Mouse (Mus musculus) MEL (cell line): ENCODE measurements around the gene Epb41l4b. TPM values are rescaled to one million over a fixed set of nuclear protein-coding genes. Genes with fewer than 3 reads are reported as not detected.

Experiments used
- DNase-seq: peaks from one replicate; pipeline ENCODE4 v3.0.0; 2011; ENCODE audit warnings: low read depth, low spot score
- H3K27ac ChIP-seq: 2 replicates; pipeline ENCODE4 v1.5.1; 2012; ENCODE audit warnings: low read depth, mild to moderate bottlenecking, control low read depth, low read length, moderate library complexity; ENCODE audit not compliant: control insufficient read depth
- H3K27me3 ChIP-seq, 2 experiments: fragments of 150-350 bp in 1 of 2; sonication (generic) in 1 of 2; 2 replicates each; pipeline ENCODE4 v1.6.1; 2012; ENCODE audit warnings: low read length in 2 of 2, mild to moderate bottlenecking in 2 of 2, improper control_type of control experiment in 1 of 2, moderate library complexity in 1 of 2; ENCODE audit not compliant: insufficient read depth in 2 of 2, control insufficient read depth in 1 of 2
- H3K36me3 ChIP-seq, 2 experiments: 2 replicates each; pipeline ENCODE4 v1.6.1; 2012 to 2014; ENCODE audit warnings: low read length in 2 of 2, improper control_type of control experiment in 1 of 2, inconsistent platforms in 1 of 2, mild to moderate bottlenecking in 1 of 2; ENCODE audit not compliant: insufficient read depth in 2 of 2, control insufficient read depth in 1 of 2
- H3K4me1 ChIP-seq, 2 experiments: fragments of 150-350 bp in 1 of 2; sonication (generic) in 1 of 2; 2 replicates each; pipeline ENCODE4 v1.6.1; 2012; ENCODE audit warnings: low read length in 2 of 2, improper control_type of control experiment in 1 of 2, mild to moderate bottlenecking in 1 of 2; ENCODE audit not compliant: insufficient read depth in 2 of 2, control insufficient read depth in 1 of 2
- H3K4me3 ChIP-seq, 2 experiments: fragments of 150-350 bp in 1 of 2; sonication (generic) in 1 of 2; 2 replicates each; pipeline ENCODE4 v1.5.1; 2012; ENCODE audit warnings: low read depth in 2 of 2, low read length in 2 of 2, mild to moderate bottlenecking in 2 of 2, moderate library complexity in 2 of 2, control low read depth in 1 of 2, improper control_type of control experiment in 1 of 2; ENCODE audit not compliant: control insufficient read depth in 1 of 2, insufficient read depth in 1 of 2
- H3K79me2 ChIP-seq: 2 replicates; pipeline ENCODE4 v1.6.1; 2012; ENCODE audit warnings: mild to moderate bottlenecking, low read length, moderate library complexity; ENCODE audit not compliant: control insufficient read depth, poor library complexity, insufficient read depth
- H3K9ac ChIP-seq: 2 replicates; pipeline ENCODE4 v1.6.1; 2012; ENCODE audit warnings: low read depth, mild to moderate bottlenecking, control low read depth, low read length, moderate library complexity; ENCODE audit not compliant: control insufficient read depth, poor library complexity, severe bottlenecking
- H3K9me3 ChIP-seq: fragments of 150-350 bp; sonication (generic); replicated peaks from 2 replicates; pipeline ENCODE4 v1.6.1; 2012; ENCODE audit warnings: mild to moderate bottlenecking, low read length, improper control_type of control experiment, moderate library complexity; ENCODE audit not compliant: insufficient read depth
- CHD1 ChIP-seq: IDR thresholded peaks from 2 replicates; pipeline ENCODE4 v1.6.1; 2012; ENCODE audit warnings: low read depth, mild to moderate bottlenecking, inconsistent platforms, low read length, improper control_type of control experiment
- CHD2 ChIP-seq: IDR thresholded peaks from 2 replicates; pipeline ENCODE4 v1.6.1; 2011; ENCODE audit warnings: low read length, improper control_type of control experiment
- EP300 ChIP-seq, 2 experiments: IDR thresholded peaks; 2 replicates each; pipeline ENCODE4 v1.6.1; 2011; ENCODE audit warnings: improper control_type of control experiment in 2 of 2, low read length in 2 of 2, low read depth in 1 of 2, mild to moderate bottlenecking in 1 of 2
- ETS1 ChIP-seq: IDR thresholded peaks from 2 replicates; pipeline ENCODE4 v1.6.1; 2012; ENCODE audit warnings: low read depth, mild to moderate bottlenecking, inconsistent platforms, low read length, improper control_type of control experiment, moderate library complexity
- HCFC1 ChIP-seq: IDR thresholded peaks from 2 replicates; pipeline ENCODE4 v1.6.1; 2012; ENCODE audit warnings: low read depth, mild to moderate bottlenecking, inconsistent platforms, low read length, improper control_type of control experiment, moderate library complexity
- JUND ChIP-seq: IDR thresholded peaks from 2 replicates; pipeline ENCODE4 v1.6.1; 2011; ENCODE audit warnings: low read depth, mild to moderate bottlenecking, improper control_type of control experiment, low read length
- KAT2A ChIP-seq: conservative IDR thresholded peaks from 2 replicates; pipeline ENCODE4 v1.6.1; 2012; ENCODE audit warnings: low read depth, low read length, improper control_type of control experiment, inconsistent platforms
- MAX ChIP-seq: IDR thresholded peaks from 2 replicates; pipeline ENCODE4 v1.6.1; 2011; ENCODE audit warnings: low read length, improper control_type of control experiment
- MAZ ChIP-seq: IDR thresholded peaks from 2 replicates; pipeline ENCODE4 v1.6.1; 2012; ENCODE audit warnings: low read depth, mild to moderate bottlenecking, inconsistent platforms, low read length, improper control_type of control experiment
- MEF2A ChIP-seq: IDR thresholded peaks from 2 replicates; pipeline ENCODE4 v1.6.1; 2014; ENCODE audit warnings: low read depth, mild to moderate bottlenecking, inconsistent platforms, low read length, improper control_type of control experiment; ENCODE audit not compliant: poor library complexity, insufficient replicate concordance, severe bottlenecking; ENCODE audit errors: extremely low read depth
- MXI1 ChIP-seq: IDR thresholded peaks from 2 replicates; pipeline ENCODE4 v1.6.1; 2011; ENCODE audit warnings: mild to moderate bottlenecking, low read depth, low read length, improper control_type of control experiment
- MYC ChIP-seq: IDR thresholded peaks from 2 replicates; pipeline ENCODE4 v1.6.1; 2011; ENCODE audit warnings: low read depth, mild to moderate bottlenecking, low read length, improper control_type of control experiment, moderate library complexity
- NRF1 ChIP-seq: IDR thresholded peaks from 2 replicates; pipeline ENCODE4 v1.6.1; 2014; ENCODE audit warnings: low read depth, mild to moderate bottlenecking, inconsistent platforms, low read length, improper control_type of control experiment, moderate library complexity; ENCODE audit not compliant: poor library complexity, insufficient read depth, severe bottlenecking
- POLR2A ChIP-seq, 2 experiments: IDR thresholded peaks; 2 replicates each; pipeline ENCODE4 v1.6.1; 2011 to 2012; ENCODE audit warnings: low read length in 2 of 2, mild to moderate bottlenecking in 2 of 2, control low read depth in 1 of 2, improper control_type of control experiment in 1 of 2, low read depth in 1 of 2, moderate library complexity in 1 of 2; ENCODE audit not compliant: control insufficient read depth in 1 of 2, insufficient read depth in 1 of 2, poor library complexity in 1 of 2
- POLR2AphosphoS2 ChIP-seq: IDR thresholded peaks from 2 replicates; pipeline ENCODE4 v1.6.1; 2011; ENCODE audit warnings: low read length, improper control_type of control experiment
- POLR2AphosphoS5 ChIP-seq: IDR thresholded peaks from 2 replicates; pipeline ENCODE4 v1.6.1; 2012; ENCODE audit warnings: low read depth, borderline replicate concordance, mild to moderate bottlenecking, inconsistent platforms, low read length, moderate library complexity, mixed read lengths
- SIN3A ChIP-seq: IDR thresholded peaks from 2 replicates; pipeline ENCODE4 v1.6.1; 2012; ENCODE audit warnings: low read length, improper control_type of control experiment, inconsistent platforms
- SMC3 ChIP-seq: IDR thresholded peaks from 2 replicates; pipeline ENCODE4 v1.6.1; 2011; ENCODE audit warnings: low read depth, low read length, improper control_type of control experiment
- TBP ChIP-seq: IDR thresholded peaks from 2 replicates; pipeline ENCODE4 v1.8.0; 2011; ENCODE audit warnings: low read depth, low read length, improper control_type of control experiment
- TCF12 ChIP-seq: IDR thresholded peaks from 2 replicates; pipeline ENCODE4 v1.6.1; 2014; ENCODE audit warnings: low read depth, mild to moderate bottlenecking, inconsistent platforms, low read length, improper control_type of control experiment, moderate library complexity
- USF1 ChIP-seq: IDR thresholded peaks from 2 replicates; pipeline ENCODE4 v1.6.1; 2014; ENCODE audit warnings: low read depth, mild to moderate bottlenecking, inconsistent platforms, low read length, improper control_type of control experiment, moderate library complexity
- ZC3H11A ChIP-seq: IDR thresholded peaks from 2 replicates; pipeline ENCODE4 v1.6.1; 2012; ENCODE audit warnings: low read depth, mild to moderate bottlenecking, inconsistent platforms, low read length, improper control_type of control experiment
- ZKSCAN1 ChIP-seq: IDR thresholded peaks from 2 replicates; pipeline ENCODE4 v1.6.1; 2012; ENCODE audit warnings: low read depth, mild to moderate bottlenecking, inconsistent platforms, low read length, improper control_type of control experiment, moderate library complexity
- ZNF384 ChIP-seq: IDR thresholded peaks from 2 replicates; pipeline ENCODE4 v1.6.1; 2012; ENCODE audit warnings: low read depth, mild to moderate bottlenecking, inconsistent platforms, low read length, improper control_type of control experiment
- polyA plus RNA-seq, 2 experiments: library from polyadenylated mRNA; stranded (reverse) in 1 of 2; unstranded in 1 of 2; fragments of >175 nt in 1 of 2; fragments of >200 nt in 1 of 2; gene quantifications; 2 replicates each; pipeline versions ENCODE4 v1.2.1 to v1.2.4; 2012; ENCODE audit warnings: low replicate concordance in 2 of 2, low read depth in 1 of 2; ENCODE audit not compliant: insufficient read length in 2 of 2, insufficient read depth in 1 of 2, missing spikeins in 1 of 2
- total RNA-seq: library from RNA; depleted of rRNA; stranded (reverse); fragments of 300-350 nt; gene quantifications from 2 replicates; pipeline ENCODE4 v1.2.3, GENCODE M21; 2012

Epb41l4b gene
- total and polyA plus RNA-seq, 3 experiments = not detected

DNA sequence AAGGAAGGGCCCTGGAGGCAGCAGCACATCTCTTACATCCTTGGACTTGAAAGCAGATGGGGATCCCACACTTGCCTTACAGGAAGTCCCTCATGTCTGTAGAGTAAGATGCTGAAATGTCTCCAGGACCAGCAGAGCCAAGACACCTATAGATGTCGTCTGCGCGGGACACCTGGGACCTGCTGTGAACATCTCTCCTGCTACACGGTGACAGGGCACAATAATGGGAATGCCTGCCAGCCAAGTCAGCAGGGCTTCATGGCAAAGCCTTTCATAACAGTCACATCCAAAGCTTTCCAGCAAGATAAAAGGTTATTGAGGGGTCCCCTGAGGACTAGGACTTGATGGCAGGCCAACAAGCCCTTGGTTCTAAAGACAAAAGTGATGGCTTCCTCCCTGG, 45.8 kb downstream of the Epb41l4b start:
- Histone ChIP-seq H3K27ac (no peak overlapping the region), H3K27me3 (no peaks in the 10 kb centered on the region; a peak in 1 of 4 replicates), H3K9ac (no peak overlapping the region), H3K9me3 (no peaks in the 10 kb centered on the region), H3K36me3 (no peaks in the 10 kb centered on the region), H3K4me3 (no peak overlapping the region), H3K4me1 (no peaks in the 10 kb centered on the region), H3K79me2 (no peaks in the 10 kb centered on the region)
- TF ChIP-seq POLR2AphosphoS5 (no peak), ETS1 (no peak), MAX (no peak), NRF1 (no peak), POLR2AphosphoS2 (no peak), CHD1 (no peak), MYC (no peak), MAZ (no peak), TBP (no peak), CHD2 (no peak), ZNF384 (no peak), KAT2A (no peak)
- DNase-seq = no peak

DNA sequence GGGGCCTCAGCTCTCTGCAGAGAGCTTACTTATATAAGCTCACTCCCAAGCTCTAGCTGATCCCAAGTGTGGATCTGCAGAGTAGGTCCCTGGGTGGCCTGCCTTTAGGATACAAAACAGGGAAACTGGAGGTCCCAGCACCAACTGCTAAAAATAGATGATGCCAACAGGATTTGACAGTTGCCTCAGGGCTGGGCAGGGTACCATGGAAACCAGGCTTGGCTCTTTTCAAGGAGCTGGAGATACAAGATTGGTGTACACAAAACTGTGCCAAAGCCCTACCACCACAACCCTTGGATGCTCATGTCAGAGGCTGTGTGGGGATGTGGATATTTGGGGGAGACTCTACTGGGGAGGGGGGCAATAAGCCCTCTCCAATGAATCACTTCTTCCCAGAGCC, 47.7 kb downstream of the Epb41l4b start:
- peaks cover 0 to 2% of the 10 kb centered on the region in 2 experiments; a peak in 1 of 4 replicates for H3K27me3 ChIP-seq
- H3K27ac ChIP-seq = no peak overlapping the region
- no peaks in the 10 kb centered on the region for H3K4me1 ChIP-seq
- H3K36me3 ChIP-seq = no peaks in the 10 kb centered on the region
- no peaks in the 10 kb centered on the region for H3K79me2 ChIP-seq
- H3K9ac ChIP-seq = no peak overlapping the region
- H3K4me3 ChIP-seq = no peak overlapping the region
- no peaks in the 10 kb centered on the region for H3K9me3 ChIP-seq
- TF ChIP-seq MXI1 (no peak), POLR2AphosphoS5 (no peak), ZC3H11A (no peak), TCF12 (no peak), KAT2A (no peak), USF1 (no peak), MEF2A (no peak), SIN3A (no peak), POLR2A (IDR thresholded peaks at IDR 0.05; ENCODE audit: control insufficient read depth in 1 of 2, insufficient read depth in 1 of 2, low read depth in 1 of 2, low read length in 2 of 2, poor library complexity in 1 of 2) (no peak), MYC (no peak), ZNF384 (no peak), EP300 (IDR thresholded peaks at IDR 0.05; ENCODE audit: low read depth in 1 of 2, low read length in 2 of 2) (no peak), ZKSCAN1 (no peak), SMC3 (no peak), HCFC1 (no peak), JUND (no peak)
- no peak for DNase-seq
